16 mouse cellular contexts compared by ENCODE assay signal in the genomic region with DNA sequence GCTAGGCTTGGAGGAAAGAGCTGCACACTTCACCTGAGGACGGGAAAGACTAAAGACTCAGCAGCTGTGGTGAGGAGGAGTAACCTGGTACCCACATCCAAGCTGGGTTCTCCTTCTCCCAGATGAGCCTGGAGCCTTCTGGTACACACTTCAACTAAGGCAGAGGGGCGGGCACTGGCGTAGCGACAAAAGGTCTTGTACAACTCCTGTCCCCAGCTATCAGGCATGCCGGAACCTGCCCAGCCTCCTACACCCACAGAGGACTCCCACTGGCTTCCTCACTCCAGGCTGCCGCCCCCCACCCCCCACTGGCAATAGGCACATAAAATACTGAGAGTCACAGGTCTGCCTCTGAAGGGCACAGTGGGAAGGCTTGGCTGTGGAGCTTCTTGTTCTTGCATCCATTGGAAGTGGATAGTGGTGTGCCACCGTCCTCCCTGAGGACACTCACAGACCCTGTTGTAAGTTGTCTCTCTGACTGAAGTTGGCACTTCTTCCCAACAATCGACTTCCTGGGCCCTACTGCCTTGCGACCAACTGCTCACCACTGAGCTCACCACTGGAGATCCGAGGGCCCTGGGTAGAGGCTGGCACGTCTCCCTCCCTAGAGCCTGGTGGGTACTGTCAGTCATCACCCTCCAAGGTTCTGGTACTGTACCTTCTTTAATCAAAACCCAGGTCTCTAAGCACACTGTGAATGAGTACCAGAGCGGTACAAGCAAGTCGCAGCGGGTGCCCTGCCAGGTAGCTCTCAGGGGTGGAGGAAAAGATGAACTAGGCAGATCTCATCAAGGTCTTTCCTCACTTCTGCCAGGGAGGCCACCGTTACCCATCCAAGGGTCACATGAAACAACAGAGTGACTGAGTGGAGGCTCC.
DNase-seq lines count a peak whose midpoint lies in the region; ATAC-seq and TF ChIP-seq lines count a peak whose summit lies in the region.
"Had no signal": no experiment of that assay in that cellular context is flagged by ENCODE, and none has a peak within 500 bp of the region (broad histone marks: within the 10 kb centered on the region; RNA-seq: fewer than 3 reads in every experiment).

No protein-coding gene starts in this region.

- peak; percentile 21 for DNase-seq in embryonic facial prominence, embryonic 14.5 days (ENCODE audit: low spot score)
- DNase-seq in embryonic facial prominence, embryonic 10.5 days (ENCODE audit: low spot score): no peak
- DNase-seq in hindbrain, embryonic 11.5 days (ENCODE audit: low spot score): no peak
- DNase-seq in cerebellum, adult 9-11 months: peak; percentile 76
- DNase-seq in thymus, postnatal 0 days (ENCODE audit: low spot score): no peak
- no peak for DNase-seq in MN1 (ENCODE audit: low spot score)
- DNase-seq: heart, postnatal 4 days; kidney, adult 9 months had no signal

- H3K9me3 ChIP-seq in embryonic facial prominence, embryonic 14.5 days (ENCODE audit: control insufficient read depth, low read length): no peaks in the 10 kb centered on the region
- no peaks in the 10 kb centered on the region for H3K9me3 ChIP-seq in embryonic facial prominence, embryonic 10.5 days
- H3K9me3 ChIP-seq in hindbrain, embryonic 16.5 days (ENCODE audit: control insufficient read depth, low read length): no peaks in the 10 kb centered on the region
- H3K9me3 ChIP-seq in hindbrain, embryonic 11.5 days (ENCODE audit: control insufficient read depth, low read length): no peaks in the 10 kb centered on the region
- no peaks in the 10 kb centered on the region for H3K9me3 ChIP-seq in ES-Bruce4 (replicated peaks; ENCODE audit: control insufficient read depth, insufficient read depth, low read length, poor library complexity, severe bottlenecking)
- H3K9me3 ChIP-seq: heart, embryonic 13.5 days; lung, embryonic 15.5 days; midbrain, embryonic 13.5 days; neural tube, embryonic 15.5 days had no signal

- no peaks in the 10 kb centered on the region for H3K4me1 ChIP-seq in embryonic facial prominence, embryonic 14.5 days (ENCODE audit: control insufficient read depth, insufficient read depth, low read length)
- peaks cover 3% of the 10 kb centered on the region; the same call in 1 of the 2 replicates for H3K4me1 ChIP-seq in embryonic facial prominence, embryonic 10.5 days
- peaks cover 9% of the 10 kb centered on the region for H3K4me1 ChIP-seq in hindbrain, embryonic 16.5 days (ENCODE audit: control insufficient read depth, insufficient read depth, low read depth, low read length)
- no peaks in the 10 kb centered on the region for H3K4me1 ChIP-seq in hindbrain, embryonic 11.5 days (replicated peaks; ENCODE audit: control insufficient read depth, insufficient read depth, low read length)
- peaks cover 5% of the 10 kb centered on the region for H3K4me1 ChIP-seq in ES-Bruce4 (ENCODE audit: control insufficient read depth, insufficient read depth, low read length)
- H3K4me1 ChIP-seq: lung, embryonic 15.5 days had no signal

- 86% methylated on average over 13 of the region's 15 CpGs for WGBS in embryonic facial prominence, embryonic 14.5 days
- WGBS in embryonic facial prominence, embryonic 10.5 days: 90% methylated on average over 15 of the region's 15 CpGs
- 83% methylated on average over 15 of the region's 15 CpGs for WGBS in hindbrain, embryonic 16.5 days
- 90% methylated on average over 15 of the region's 15 CpGs for WGBS in hindbrain, embryonic 11.5 days

- H3K9ac ChIP-seq in embryonic facial prominence, embryonic 14.5 days (ENCODE audit: low read depth, low read length): no peak overlapping the region
- H3K9ac ChIP-seq in hindbrain, embryonic 16.5 days (ENCODE audit: low read depth, low read length): no peak overlapping the region
- no peak overlapping the region for H3K9ac ChIP-seq in hindbrain, embryonic 11.5 days (ENCODE audit: low read depth, low read length)
- no peak overlapping the region for H3K9ac ChIP-seq in ES-Bruce4 (ENCODE audit: low read depth, poor library complexity, severe bottlenecking)
- H3K9ac ChIP-seq: heart, embryonic 13.5 days; lung, embryonic 15.5 days; midbrain, embryonic 13.5 days; neural tube, embryonic 15.5 days had no signal

- TF ChIP-seq EP300 in ES-Bruce4 (IDR thresholded peaks at IDR 0.05; ENCODE audit: insufficient read depth, low read depth, low read length): no peak

- no peak overlapping the region for H3K4me2 ChIP-seq in embryonic facial prominence, embryonic 14.5 days (ENCODE audit: low read depth, low read length)
- no peak overlapping the region for H3K4me2 ChIP-seq in hindbrain, embryonic 16.5 days (ENCODE audit: low read length)
- H3K4me2 ChIP-seq in hindbrain, embryonic 11.5 days (replicated peaks; ENCODE audit: low read depth, low read length): no peak overlapping the region
- H3K4me2 ChIP-seq: heart, embryonic 13.5 days; lung, embryonic 15.5 days; midbrain, embryonic 13.5 days; neural tube, embryonic 15.5 days had no signal

- no peak overlapping the region for H3K27ac ChIP-seq in embryonic facial prominence, embryonic 14.5 days (replicated peaks; ENCODE audit: low read depth, low read length)
- no peak overlapping the region for H3K27ac ChIP-seq in embryonic facial prominence, embryonic 10.5 days (replicated peaks)
- peak overlapping the region; percentile 29; the same call in 1 of the 2 replicates for H3K27ac ChIP-seq in hindbrain, embryonic 16.5 days (ENCODE audit: low read depth, low read length)
- H3K27ac ChIP-seq in hindbrain, embryonic 11.5 days (ENCODE audit: low read depth, low read length): no peak overlapping the region
- H3K27ac ChIP-seq in ES-Bruce4 (ENCODE audit: insufficient read depth, low read length): 0 out of 2 replicates have a peak overlapping the region, but pooled peaks have one; percentile 8
- H3K27ac ChIP-seq: heart, embryonic 13.5 days; lung, embryonic 15.5 days; midbrain, embryonic 13.5 days; neural tube, embryonic 15.5 days had no signal

- no peak overlapping the region for H3K4me3 ChIP-seq in embryonic facial prominence, embryonic 14.5 days (ENCODE audit: low read depth, low read length)
- no peak overlapping the region for H3K4me3 ChIP-seq in embryonic facial prominence, embryonic 10.5 days
- no peak overlapping the region for H3K4me3 ChIP-seq in hindbrain, embryonic 16.5 days (ENCODE audit: low read length)
- H3K4me3 ChIP-seq in hindbrain, embryonic 11.5 days (ENCODE audit: low read depth, low read length): no peak overlapping the region
- H3K4me3 ChIP-seq in ES-Bruce4 (ENCODE audit: low read depth, low read length): no peak overlapping the region
- H3K4me3 ChIP-seq: heart, embryonic 13.5 days; lung, embryonic 15.5 days; midbrain, embryonic 13.5 days; myocyte; neural tube, embryonic 15.5 days had no signal

- no peak for TF ChIP-seq POLR2A in ES-Bruce4 (IDR thresholded peaks at IDR 0.05; ENCODE audit: insufficient read depth, low read length)

- no peaks in the 10 kb centered on the region for H3K36me3 ChIP-seq in embryonic facial prominence, embryonic 14.5 days (ENCODE audit: control insufficient read depth, insufficient read depth, low read length)
- H3K36me3 ChIP-seq in embryonic facial prominence, embryonic 10.5 days (replicated peaks): no peaks in the 10 kb centered on the region; the same call in 1 of the 2 replicates
- peaks cover 14% of the 10 kb centered on the region for H3K36me3 ChIP-seq in hindbrain, embryonic 16.5 days (ENCODE audit: control insufficient read depth, insufficient read depth, low read length)
- no peaks in the 10 kb centered on the region for H3K36me3 ChIP-seq in hindbrain, embryonic 11.5 days (ENCODE audit: control insufficient read depth, insufficient read depth, low read length)
- no peaks in the 10 kb centered on the region for H3K36me3 ChIP-seq in ES-Bruce4 (ENCODE audit: control insufficient read depth, insufficient read depth, low read length, poor library complexity, severe bottlenecking)
- H3K36me3 ChIP-seq: heart, embryonic 13.5 days; lung, embryonic 15.5 days had no signal

- ATAC-seq in embryonic facial prominence, embryonic 14.5 days (ENCODE audit: low read depth): no peak
- peak; percentile 1; the same call in 1 of the 2 replicates for ATAC-seq in hindbrain, embryonic 16.5 days
- ATAC-seq in hindbrain, embryonic 11.5 days (ENCODE audit: low FRiP score): no peak

- no peaks in the 10 kb centered on the region for H3K27me3 ChIP-seq in embryonic facial prominence, embryonic 14.5 days (replicated peaks; ENCODE audit: control insufficient read depth, insufficient read depth, low read length)
- no peaks in the 10 kb centered on the region for H3K27me3 ChIP-seq in embryonic facial prominence, embryonic 10.5 days (replicated peaks; ENCODE audit: low read depth, poor library complexity, severe bottlenecking)
- no peaks in the 10 kb centered on the region for H3K27me3 ChIP-seq in hindbrain, embryonic 16.5 days (replicated peaks; ENCODE audit: control insufficient read depth, insufficient read depth, low read length)
- no peaks in the 10 kb centered on the region for H3K27me3 ChIP-seq in hindbrain, embryonic 11.5 days (ENCODE audit: control insufficient read depth, insufficient read depth, low read length)
- H3K27me3 ChIP-seq in ES-Bruce4 (ENCODE audit: control insufficient read depth, insufficient read depth, low read length, poor library complexity, severe bottlenecking): no peaks in the 10 kb centered on the region
- H3K27me3 ChIP-seq: heart, embryonic 13.5 days; lung, embryonic 15.5 days; midbrain, embryonic 13.5 days; neural tube, embryonic 15.5 days; Patski had no signal

- TF ChIP-seq CTCF in ES-Bruce4 (IDR thresholded peaks at IDR 0.05; ENCODE audit: low read depth, low read length): no peak

Comparison
In these comparisons a context has a peak if more than half of its experiments do, and no peak if none do; other contexts are left out.
1. DNase-seq: peak in embryonic facial prominence, embryonic 14.5 days (single experiment) and cerebellum, adult 9-11 months (single experiment); none in embryonic facial prominence, embryonic 10.5 days (single experiment), hindbrain, embryonic 11.5 days (single experiment), thymus, postnatal 0 days (single experiment) and MN1 (single experiment).
2. H3K27ac ChIP-seq: peak in hindbrain, embryonic 16.5 days (single experiment) and ES-Bruce4 (single experiment); none in embryonic facial prominence, embryonic 14.5 days (single experiment), embryonic facial prominence, embryonic 10.5 days (single experiment) and hindbrain, embryonic 11.5 days (single experiment).